In genomic region chr15:38412481-38412880, GRCm38 (mm10) we compare ENCODE assay signal across 22 mouse cellular contexts.
DNase-seq lines count a peak whose midpoint lies in the region; ATAC-seq and TF ChIP-seq lines count a peak whose summit lies in the region.
"Had no signal": no experiment of that assay in that cellular context is flagged by ENCODE, and none has a peak within 500 bp of the region (broad histone marks: within the 10 kb centered on the region; RNA-seq: fewer than 3 reads in every experiment).

No protein-coding gene starts in this region.

- H3K27ac ChIP-seq in lung, postnatal 0 days (ENCODE audit: low read length), result no peak overlapping the region
- H3K27ac ChIP-seq: embryonic facial prominence, embryonic 12.5 days; forebrain, embryonic 12.5 days; heart, embryonic 13.5 days; hindbrain, embryonic 15.5 days had no signal

- H3K36me3 ChIP-seq in lung, postnatal 0 days (ENCODE audit: insufficient read depth, low read length), result no peaks in the 10 kb centered on the region
- H3K36me3 ChIP-seq: embryonic facial prominence, embryonic 12.5 days; forebrain, embryonic 12.5 days; G1E; heart, embryonic 13.5 days; hindbrain, embryonic 15.5 days had no signal

- no peak overlapping the region for H3K4me2 ChIP-seq in lung, postnatal 0 days (replicated peaks; ENCODE audit: low read depth, low read length)
- H3K4me2 ChIP-seq: embryonic facial prominence, embryonic 12.5 days; forebrain, embryonic 12.5 days; heart, embryonic 13.5 days; hindbrain, embryonic 15.5 days had no signal

- H3K9ac ChIP-seq in lung, postnatal 0 days (replicated peaks; ENCODE audit: low read depth), result no peak overlapping the region
- H3K9ac ChIP-seq: embryonic facial prominence, embryonic 12.5 days; forebrain, embryonic 12.5 days; heart, embryonic 13.5 days; hindbrain, embryonic 15.5 days had no signal

- TF ChIP-seq CTCF in lung, postnatal 0 days (IDR thresholded peaks at IDR 0.05), result no peak

- no peak overlapping the region for H3K4me3 ChIP-seq in lung, postnatal 0 days (ENCODE audit: low read depth, low read length)
- H3K4me3 ChIP-seq: embryonic facial prominence, embryonic 12.5 days; forebrain, embryonic 12.5 days; heart, embryonic 13.5 days; hindbrain, embryonic 15.5 days had no signal

- no peak for ATAC-seq in lung, postnatal 0 days
- ATAC-seq in cerebellum, adult (ENCODE audit: insufficient number of reproducible peaks, low FRiP score, low TSS enrichment), result no peak
- ATAC-seq: CD4-positive, CD25-positive, alpha-beta regulatory T cell, adult 4 months; forebrain, embryonic 16.5 days had no signal

- DNase-seq in heart, adult 11 months, result peak; percentile 83
- DNase-seq in heart, adult 9 months (ENCODE audit: low spot score in 2 of 2), result no peak
- DNase-seq in lung, postnatal 0 days (ENCODE audit: low spot score), result peak; percentile 30
- DNase-seq in lung, postnatal 4 days, result no peak
- peak; percentile 11 to 30 for DNase-seq in urinary bladder, postnatal 4 days (ENCODE audit: low spot score in 2 of 2)
- no peak for DNase-seq in urinary bladder, postnatal 25 days (ENCODE audit: low spot score)
- DNase-seq: adrenal gland, adult 8-10 months; adrenal gland, postnatal 36 days; B cell, adult 2 months; cerebellum, adult 11 months; cerebellum, adult 8-10 months; cerebellum, postnatal 25 days; gastrocnemius, postnatal 10 days; heart, postnatal 36 days had no signal

- no peaks in the 10 kb centered on the region for H3K4me1 ChIP-seq in lung, postnatal 0 days (ENCODE audit: insufficient read depth, low read depth, low read length)
- H3K4me1 ChIP-seq: embryonic facial prominence, embryonic 12.5 days; forebrain, embryonic 12.5 days; hindbrain, embryonic 15.5 days had no signal

- H3K27me3 ChIP-seq in lung, postnatal 0 days (replicated peaks; ENCODE audit: insufficient read depth, low read length), result no peaks in the 10 kb centered on the region
- H3K27me3 ChIP-seq: embryonic facial prominence, embryonic 12.5 days; forebrain, embryonic 12.5 days; heart, embryonic 13.5 days; hindbrain, embryonic 15.5 days had no signal

- no peaks in the 10 kb centered on the region for H3K9me3 ChIP-seq in lung, postnatal 0 days (ENCODE audit: low read length)
- H3K9me3 ChIP-seq: embryonic facial prominence, embryonic 12.5 days; forebrain, embryonic 12.5 days; G1E; heart, embryonic 13.5 days; hindbrain, embryonic 15.5 days had no signal

- WGBS in lung, postnatal 0 days, result 58% methylated on average over 3 of the region's 3 CpGs

- TF ChIP-seq EP300 in lung, postnatal 0 days (IDR thresholded peaks at IDR 0.05), result no peak

Comparison
In these comparisons a context has a peak if more than half of its experiments do, and no peak if none do; other contexts are left out.
1. DNase-seq: peak in heart, adult 11 months (single experiment), lung, postnatal 0 days (single experiment) and urinary bladder, postnatal 4 days (2 of 2); none in heart, adult 9 months (0 of 2), lung, postnatal 4 days (0 of 2) and urinary bladder, postnatal 25 days (single experiment).